Mouse (Mus musculus): ENCODE results near the gene Gm11549.

DNA sequence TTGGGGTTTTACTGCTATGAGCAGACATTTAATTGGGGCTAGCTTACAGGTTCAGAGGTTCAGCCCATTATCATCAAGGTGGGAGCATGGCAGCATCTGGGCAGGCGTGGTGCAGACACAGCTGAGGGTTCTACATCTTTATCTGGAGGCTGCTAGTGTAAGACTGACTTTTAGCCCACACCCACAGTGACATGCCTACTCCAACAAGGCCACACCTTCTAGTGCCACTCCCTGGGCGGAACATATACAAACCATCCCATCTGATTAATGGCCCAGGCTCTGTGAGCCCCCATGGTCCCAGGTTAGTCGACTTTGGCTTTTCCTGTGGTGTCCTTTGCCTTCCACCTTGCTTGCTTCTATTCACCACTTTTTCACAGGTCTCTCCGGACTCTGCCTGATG lies 38.0 kb upstream of the Gm11549 start:
- TF ChIP-seq CTCF (IDR thresholded peaks at IDR 0.05; ENCODE audit: low read depth) (no peak), EP300 (IDR thresholded peaks at IDR 0.05; ENCODE audit: low read depth) (no peak)
